Mouse (Mus musculus) neural tube, embryonic 13.5 days (tissue): Measurements from ENCODE around the gene Fem1a. TPM values are rescaled to one million over a fixed set of nuclear protein-coding genes. Genes with fewer than 3 reads are reported as not detected.
A peak's percentile ranks its signal among the peaks of the same experiment; 100 is the strongest.

Experiments
- ATAC-seq: fragments of 200-750 bp; cut with Nextera tagmentation; 2 replicates; pipeline ENCODE4 v1.8.0; 2017; ENCODE audit warnings: low read depth, mild to moderate bottlenecking, moderate TSS enrichment, moderate library complexity
- H3K27ac ChIP-seq: fragments of 300-500 bp; sonication (generic); replicated peaks from 2 replicates; pipeline ENCODE4 v1.5.1; 2015; ENCODE audit warnings: moderate library complexity, mild to moderate bottlenecking, inconsistent platforms
- H3K27me3 ChIP-seq: fragments of 300-500 bp; sonication (generic); 2 replicates; pipeline ENCODE4 v1.6.1; 2015; ENCODE audit warnings: mild to moderate bottlenecking, inconsistent platforms
- H3K36me3 ChIP-seq: fragments of 300-500 bp; sonication (generic); 2 replicates; pipeline ENCODE4 v1.6.1; 2015; ENCODE audit warnings: mild to moderate bottlenecking, inconsistent platforms
- H3K4me1 ChIP-seq: fragments of 300-500 bp; sonication (generic); replicated peaks from 2 replicates; pipeline ENCODE4 v1.6.1; 2015; ENCODE audit warnings: inconsistent platforms
- H3K4me2 ChIP-seq: fragments of 300-500 bp; sonication (generic); 2 replicates; pipeline ENCODE4 v1.6.1; 2015; ENCODE audit warnings: inconsistent platforms, mild to moderate bottlenecking, moderate library complexity
- H3K4me3 ChIP-seq: fragments of 300-500 bp; sonication (generic); 2 replicates; pipeline ENCODE4 v1.5.1; 2015; ENCODE audit warnings: mild to moderate bottlenecking, inconsistent platforms
- H3K9ac ChIP-seq: fragments of 300-500 bp; sonication (generic); 2 replicates; pipeline ENCODE4 v1.6.1; 2015; ENCODE audit warnings: moderate library complexity, mild to moderate bottlenecking, inconsistent platforms
- H3K9me3 ChIP-seq: fragments of 300-500 bp; sonication (generic); 2 replicates; pipeline ENCODE4 v1.6.1; 2016; ENCODE audit warnings: inconsistent platforms
- WGBS: fragments of 180-500 bp; shearing (Covaris S2); methylation state at CpG from one replicate; pipeline ENCODE4 v1.1.7; 2015; 5-methylcytosine and 5-hydroxymethylcytosine counted together
- polyA plus RNA-seq: library from polyadenylated mRNA; unstranded; fragments of >200 nt; fragmentation: Nextera tagmentation; extraction: Ambion mirVana; gene quantifications from 2 replicates; pipeline ENCODE4 v1.2.1, GENCODE M21; 2015

Fem1a gene
- polyA plus RNA-seq, result 16.6 and 19.1 TPM in 2 replicates

GRCm38 (mm10) chr17:56256239-56256881, at the start of gene Fem1a:
Fem1a (plus strand) TSS chr17:56256810.
- under 1% methylated on average over 28 of the region's 28 CpGs for WGBS
- no peaks in the 10 kb centered on the region for H3K27me3 ChIP-seq
- peak within 1 kb of the TSS; percentile 99 for H3K4me2 ChIP-seq
- H3K27ac ChIP-seq, result peak within 1 kb of the TSS; percentile 91
- peak; percentile 92 for ATAC-seq
- H3K9ac ChIP-seq, result peak within 1 kb of the TSS; percentile 81
- H3K4me3 ChIP-seq, result peak within 1 kb of the TSS; percentile 67
- peaks cover 55% of the 10 kb centered on the region for H3K4me1 ChIP-seq
- H3K36me3 ChIP-seq, result peaks cover 38% of the 10 kb centered on the region
- no peaks in the 10 kb centered on the region for H3K9me3 ChIP-seq

DNA sequence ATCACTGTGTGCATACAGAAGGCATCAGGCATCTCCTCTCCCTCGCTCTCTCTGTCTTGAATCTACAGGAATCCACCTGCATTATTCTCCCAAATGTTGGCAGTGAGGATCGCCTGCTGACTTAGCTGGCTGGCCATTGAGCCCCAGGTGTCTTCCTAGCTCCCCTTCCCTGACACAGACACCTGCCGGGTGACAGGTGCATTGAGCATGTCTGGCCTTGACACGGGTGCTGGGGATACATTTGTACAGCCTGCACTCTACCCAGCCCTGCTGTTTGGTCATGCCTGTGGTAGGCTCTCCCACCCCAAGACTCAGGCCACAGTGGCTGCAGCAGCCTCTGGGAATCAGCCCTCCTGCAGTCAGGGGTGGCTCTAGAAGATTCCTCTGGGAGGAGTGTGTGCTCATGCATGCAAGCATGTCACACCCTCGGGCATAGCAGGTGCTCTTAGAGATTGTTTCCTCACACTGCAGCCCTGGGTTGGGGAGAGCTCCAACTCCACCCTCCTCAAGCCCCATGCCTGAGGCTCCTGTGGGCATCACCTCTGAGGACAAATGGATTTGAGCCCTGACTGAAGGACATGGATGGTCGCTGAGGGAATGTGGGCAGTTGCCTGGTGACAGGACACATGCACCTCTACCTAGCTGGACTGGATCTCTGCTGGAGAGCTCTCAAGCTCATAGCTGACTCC, 49.5 kb upstream of the Fem1a start:
- Histone ChIP-seq H3K27ac (no peak overlapping the region), H3K36me3 (peaks cover 100% of the 10 kb centered on the region), H3K4me3 (no peak overlapping the region), H3K9ac (no peak overlapping the region), H3K9me3 (no peaks in the 10 kb centered on the region), H3K4me2 (no peak overlapping the region), H3K4me1 (no peaks in the 10 kb centered on the region), H3K27me3 (no peaks in the 10 kb centered on the region)
- WGBS, result 86% methylated on average over 6 of the region's 6 CpGs
- no peak for ATAC-seq

DNA sequence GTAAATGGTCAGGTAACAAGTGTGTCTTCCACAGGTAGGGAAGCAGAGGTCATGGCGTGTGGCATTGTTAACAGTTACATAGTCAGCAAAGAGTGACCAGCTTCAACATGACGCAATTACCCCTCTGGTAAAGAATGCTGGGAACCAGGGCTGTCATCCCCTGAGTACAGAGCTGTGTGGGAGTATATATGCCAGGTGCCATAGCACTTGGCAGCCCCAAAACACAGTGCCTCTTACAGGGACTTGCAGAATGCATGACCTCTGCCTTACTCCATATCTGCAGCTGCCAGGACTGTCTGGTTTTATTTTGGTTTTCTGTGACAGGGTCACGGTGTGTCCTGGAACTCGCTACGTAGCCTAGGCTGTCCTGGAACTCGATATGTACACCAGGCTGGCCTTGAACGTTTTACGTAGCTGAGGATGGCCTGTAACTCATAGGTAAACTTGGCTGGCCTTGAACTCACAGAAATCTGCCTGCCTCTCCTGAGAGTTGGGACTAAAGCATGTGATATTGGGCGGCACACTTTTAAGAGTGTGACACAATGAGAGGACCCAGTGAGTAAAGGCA, 48.6 kb upstream of the Fem1a start:
- H3K4me2 ChIP-seq, result no peak overlapping the region
- H3K36me3 ChIP-seq, result peaks cover 93% of the 10 kb centered on the region
- no peak for ATAC-seq
- H3K27ac ChIP-seq, result no peak overlapping the region
- no peak overlapping the region for H3K9ac ChIP-seq
- H3K27me3 ChIP-seq, result no peaks in the 10 kb centered on the region
- WGBS, result 93% methylated on average over 9 of the region's 9 CpGs
- no peak overlapping the region for H3K4me3 ChIP-seq
- no peaks in the 10 kb centered on the region for H3K9me3 ChIP-seq
- H3K4me1 ChIP-seq, result peaks cover 5% of the 10 kb centered on the region

- ATAC-seq, result no peak
- Histone ChIP-seq H3K27me3 (no peaks in the 10 kb centered on the region), H3K4me2 (no peak overlapping the region), H3K27ac (no peak overlapping the region), H3K36me3 (peaks cover 85% of the 10 kb centered on the region), H3K9me3 (no peaks in the 10 kb centered on the region), H3K4me1 (peaks cover 5% of the 10 kb centered on the region), H3K9ac (no peak overlapping the region), H3K4me3 (no peak overlapping the region)
- WGBS, result 95% methylated on average over 3 of the region's 3 CpGs
These were observed 47.8 kb upstream of the Fem1a start for GRCm38 (mm10) chr17:56208821-56209220.

DNA sequence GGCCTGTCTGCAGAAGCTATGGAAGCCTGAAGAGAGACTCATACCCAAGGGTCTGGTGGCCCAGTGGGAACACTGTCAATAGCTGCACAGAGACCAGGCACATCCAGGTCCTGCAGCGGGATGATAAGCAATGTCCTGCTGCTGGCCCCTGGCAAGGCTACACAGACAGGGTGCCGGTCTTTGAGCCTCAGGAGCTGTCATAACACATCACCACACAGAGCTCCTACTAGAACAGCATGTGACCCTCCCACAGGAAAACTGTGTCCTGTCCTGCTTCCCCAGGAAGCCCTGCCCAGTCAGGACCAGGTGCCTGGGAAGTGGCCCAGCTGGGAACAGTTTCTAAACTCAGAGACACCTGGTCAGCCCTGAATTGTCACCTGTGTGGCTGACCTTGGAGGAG, 45.5 kb upstream of the Fem1a start:
- Histone ChIP-seq H3K36me3 (peaks cover 66% of the 10 kb centered on the region), H3K4me2 (no peak overlapping the region), H3K27me3 (no peaks in the 10 kb centered on the region), H3K9ac (no peak overlapping the region), H3K4me1 (peaks cover 18% of the 10 kb centered on the region), H3K27ac (no peak overlapping the region), H3K9me3 (no peaks in the 10 kb centered on the region), H3K4me3 (no peak overlapping the region)
- ATAC-seq, result no peak
- WGBS, result 98% methylated on average over 2 of the region's 2 CpGs

DNA sequence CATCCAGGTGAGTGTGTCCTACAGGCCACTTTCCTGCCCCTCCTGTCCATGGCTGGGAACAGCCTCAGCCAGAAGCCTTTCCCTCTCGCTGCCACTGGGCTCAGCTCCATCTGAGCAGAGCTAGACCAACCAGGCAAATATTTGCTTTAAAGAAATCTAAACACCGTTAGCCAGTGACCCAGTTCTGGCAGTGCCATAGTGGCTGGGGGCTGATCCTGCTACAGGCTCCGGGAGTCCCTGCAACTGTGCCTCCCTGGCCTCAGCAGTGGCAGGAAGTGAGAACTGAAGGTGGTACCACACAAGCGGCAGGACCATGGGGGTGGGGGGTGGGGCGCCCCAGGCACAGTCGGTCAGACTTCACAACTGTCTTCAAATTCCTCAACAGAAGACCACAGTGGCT, 43.9 kb upstream of the Fem1a start:
- H3K36me3 ChIP-seq, result peaks cover 50% of the 10 kb centered on the region
- H3K9ac ChIP-seq, result no peak overlapping the region
- 80% methylated on average over 6 of the region's 6 CpGs for WGBS
- peaks cover 33% of the 10 kb centered on the region for H3K4me1 ChIP-seq
- ATAC-seq, result no peak
- no peak overlapping the region for H3K4me3 ChIP-seq
- H3K9me3 ChIP-seq, result no peaks in the 10 kb centered on the region
- H3K27me3 ChIP-seq, result no peaks in the 10 kb centered on the region
- H3K27ac ChIP-seq, result no peak overlapping the region
- no peak overlapping the region for H3K4me2 ChIP-seq

DNA sequence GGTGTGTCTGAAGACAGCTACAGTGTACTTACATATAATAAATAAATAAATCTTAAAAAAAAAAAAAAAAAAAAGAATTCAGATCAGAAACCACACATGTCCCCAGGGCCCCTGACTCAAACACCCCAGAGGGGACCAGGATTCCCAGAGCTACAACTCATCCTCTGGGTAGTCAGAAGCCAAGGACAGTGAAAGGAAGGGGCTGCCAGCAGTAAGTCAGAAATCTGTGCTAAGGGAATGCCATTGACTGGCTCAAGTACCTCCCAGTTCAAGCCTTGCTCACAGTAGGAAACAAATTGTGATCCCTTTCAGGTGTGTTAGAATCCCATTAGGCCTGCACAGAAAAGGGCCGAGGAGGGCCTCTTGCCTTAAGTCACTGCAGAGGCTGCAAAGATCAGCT, 42.4 kb upstream of the Fem1a start:
- Histone ChIP-seq H3K4me2 (no peak overlapping the region), H3K9me3 (no peaks in the 10 kb centered on the region), H3K27ac (no peak overlapping the region), H3K27me3 (no peaks in the 10 kb centered on the region), H3K4me1 (peaks cover 40% of the 10 kb centered on the region), H3K9ac (no peak overlapping the region), H3K36me3 (peaks cover 35% of the 10 kb centered on the region), H3K4me3 (no peak overlapping the region)
- WGBS, result 75% methylated on average over 1 of the region's 1 CpGs
- ATAC-seq, result no peak

DNA sequence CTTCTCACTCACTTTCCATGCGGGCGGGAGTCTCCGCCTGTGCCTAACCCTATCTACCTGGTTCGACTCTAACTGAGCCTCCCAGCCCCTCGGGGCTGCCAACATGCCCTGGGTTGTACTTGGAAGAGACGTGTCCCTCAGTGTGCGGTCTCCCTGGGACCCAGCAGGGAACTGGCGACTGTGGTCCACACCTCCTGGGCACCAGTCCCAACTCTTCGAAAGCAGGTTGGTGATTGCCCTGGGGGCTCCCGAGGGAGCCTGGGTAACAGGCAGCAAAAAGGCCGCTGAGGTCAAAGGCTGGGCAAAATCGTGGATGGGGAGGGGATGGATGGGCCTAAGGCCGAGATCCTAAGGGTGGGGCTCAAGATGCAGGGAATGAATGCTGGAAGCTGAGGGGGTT, 38.9 kb upstream of the Fem1a start:
- Histone ChIP-seq H3K4me2 (peak overlapping the region; percentile 91), H3K4me3 (peak overlapping the region; percentile 84), H3K9me3 (no peaks in the 10 kb centered on the region), H3K9ac (peak overlapping the region; percentile 90), H3K4me1 (peaks cover 43% of the 10 kb centered on the region), H3K36me3 (peaks cover 4% of the 10 kb centered on the region; the same call in 1 of the 2 replicates), H3K27me3 (no peaks in the 10 kb centered on the region), H3K27ac (no peak overlapping the region)
- 64% methylated on average over 13 of the region's 13 CpGs for WGBS
- no peak for ATAC-seq

DNA sequence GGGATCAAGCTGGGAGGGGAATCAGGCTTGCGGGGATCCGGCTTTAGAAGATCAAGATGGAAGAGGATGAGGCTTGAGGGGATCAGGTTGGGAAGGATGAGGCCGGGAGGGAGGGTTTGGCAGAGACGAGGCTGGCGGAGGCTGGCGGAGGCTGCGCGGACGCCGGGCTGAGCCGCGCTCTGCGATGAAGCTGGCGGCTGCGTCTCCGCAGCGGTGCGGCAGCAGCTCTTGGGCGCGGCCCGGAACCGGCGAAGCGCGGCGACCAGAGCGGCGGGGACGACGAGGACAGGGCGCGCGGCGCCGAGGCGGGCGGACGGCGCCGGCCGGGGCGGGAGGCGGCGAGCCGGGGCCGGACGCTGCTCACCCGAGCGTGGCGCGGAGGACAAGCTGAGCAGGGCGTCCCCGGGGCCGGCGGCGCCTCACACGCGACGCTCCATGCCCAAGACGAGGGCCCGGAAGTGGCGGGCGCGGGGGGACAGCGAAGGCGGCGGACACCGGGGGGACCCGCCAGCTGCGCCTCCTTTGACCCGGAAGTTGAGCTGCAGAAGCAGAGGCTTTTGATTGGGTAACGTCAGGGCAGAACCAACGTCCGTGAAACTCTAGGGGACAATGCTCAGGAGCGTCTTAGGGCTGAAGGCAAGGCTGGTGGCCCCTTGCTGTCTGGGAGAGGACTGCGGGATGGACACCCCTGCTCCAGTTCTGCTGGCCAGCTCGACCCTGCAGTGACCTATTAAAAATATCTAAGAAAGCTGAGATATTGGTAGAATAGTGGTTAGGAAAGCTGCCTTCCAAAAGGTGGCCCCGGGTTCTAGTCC, 38.0 kb upstream of the Fem1a start, which contains the start of gene Dpp9:
TSS of gene Dpp9 (minus strand) at position 529 of the 815 bp plus-strand sequence.
- WGBS, result under 1% methylated on average over 76 of the region's 78 CpGs
- H3K4me1 ChIP-seq, result peaks cover 39% of the 10 kb centered on the region

GRCm38 (mm10) chr17:56219251-56219650, 37.4 kb upstream of the Fem1a start:
- H3K27me3 ChIP-seq, result no peaks in the 10 kb centered on the region
- H3K4me3 ChIP-seq, result peak overlapping the region; percentile 84
- H3K27ac ChIP-seq, result peak overlapping the region; percentile 95
- H3K36me3 ChIP-seq, result peaks cover 4% of the 10 kb centered on the region; the same call in 1 of the 2 replicates
- peak overlapping the region; percentile 90 for H3K9ac ChIP-seq
- peak overlapping the region; percentile 91 for H3K4me2 ChIP-seq
- no peak; the same call in 1 of the 2 replicates for ATAC-seq
- H3K9me3 ChIP-seq, result no peaks in the 10 kb centered on the region
- WGBS, result 49% methylated on average over 12 of the region's 12 CpGs
- H3K4me1 ChIP-seq, result peaks cover 39% of the 10 kb centered on the region

More for the DNA sequence above, 38.0 kb upstream of the Fem1a start, which contains the start of gene Dpp9:
- Histone ChIP-seq H3K27me3 (no peaks in the 10 kb centered on the region), H3K9ac (peak within 1 kb of the TSS; percentile 90), H3K36me3 (peaks cover 4% of the 10 kb centered on the region; the same call in 1 of the 2 replicates), H3K4me3 (peak within 1 kb of the TSS; percentile 84), H3K27ac (peak within 1 kb of the TSS; percentile 95), H3K4me2 (peak within 1 kb of the TSS; percentile 91), H3K9me3 (no peaks in the 10 kb centered on the region)
- peak; percentile 99 for ATAC-seq

- no peak overlapping the region for H3K27ac ChIP-seq
- H3K4me1 ChIP-seq, result peaks cover 39% of the 10 kb centered on the region
- WGBS, result 60% methylated on average over 3 of the region's 3 CpGs
- 0 out of 2 replicates have a peak overlapping the region, but pooled peaks have one; percentile 84 for H3K4me3 ChIP-seq
- H3K4me2 ChIP-seq, result peak overlapping the region; percentile 91; the same call in 1 of the 2 replicates
- H3K27me3 ChIP-seq, result no peaks in the 10 kb centered on the region
- no peak for ATAC-seq
- peaks cover 4% of the 10 kb centered on the region; the same call in 1 of the 2 replicates for H3K36me3 ChIP-seq
- H3K9ac ChIP-seq, result no peak overlapping the region
- H3K9me3 ChIP-seq, result no peaks in the 10 kb centered on the region
These were observed 36.8 kb upstream of the Fem1a start for GRCm38 (mm10) chr17:56219805-56220204.
